Mouse (Mus musculus): ENCODE results near the gene Abtb1. TPM values are rescaled to one million over a fixed set of nuclear protein-coding genes. Genes with fewer than 3 reads are reported as not detected.

Gene Abtb1
- polyA plus RNA-seq, 1 experiment from 2014 or later = 28.8 TPM

DNA sequence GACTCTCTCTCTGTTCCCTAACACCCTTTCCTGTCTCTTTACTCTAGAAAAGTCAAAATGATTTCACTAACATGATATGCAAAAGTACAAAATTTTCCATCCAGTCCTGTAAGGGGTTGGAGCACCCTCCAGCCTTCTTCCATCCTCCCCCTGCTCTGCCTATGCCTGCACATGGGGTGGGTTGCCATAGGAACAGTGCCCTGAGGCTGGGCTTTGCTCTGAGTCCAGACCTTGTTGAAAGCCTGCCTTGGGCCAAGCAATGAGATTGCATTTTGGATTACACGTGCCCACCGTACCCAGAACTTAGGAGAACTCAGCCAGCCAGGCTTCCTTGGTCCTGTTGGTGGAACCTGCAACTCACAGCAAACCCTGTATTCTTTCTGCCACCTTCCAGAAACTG, 48.5 kb downstream of the Abtb1 start:
- no peaks in the 10 kb centered on the region for H3K27me3 ChIP-seq
- no peak overlapping the region for H3K4me2 ChIP-seq (replicated peaks)
- peaks cover 5% of the 10 kb centered on the region for H3K4me1 ChIP-seq
- H3K9me3 ChIP-seq = no peaks in the 10 kb centered on the region
- WGBS = 19% methylated on average over 2 of the region's 2 CpGs
- no peaks in the 10 kb centered on the region for H3K36me3 ChIP-seq
- ATAC-seq (ENCODE audit: insufficient number of reproducible peaks, insufficient read depth, low FRiP score, low TSS enrichment) = no peak
- no peak overlapping the region for H3K27ac ChIP-seq
- H3K9ac ChIP-seq = no peak overlapping the region
- H3K4me3 ChIP-seq = no peak overlapping the region

DNA sequence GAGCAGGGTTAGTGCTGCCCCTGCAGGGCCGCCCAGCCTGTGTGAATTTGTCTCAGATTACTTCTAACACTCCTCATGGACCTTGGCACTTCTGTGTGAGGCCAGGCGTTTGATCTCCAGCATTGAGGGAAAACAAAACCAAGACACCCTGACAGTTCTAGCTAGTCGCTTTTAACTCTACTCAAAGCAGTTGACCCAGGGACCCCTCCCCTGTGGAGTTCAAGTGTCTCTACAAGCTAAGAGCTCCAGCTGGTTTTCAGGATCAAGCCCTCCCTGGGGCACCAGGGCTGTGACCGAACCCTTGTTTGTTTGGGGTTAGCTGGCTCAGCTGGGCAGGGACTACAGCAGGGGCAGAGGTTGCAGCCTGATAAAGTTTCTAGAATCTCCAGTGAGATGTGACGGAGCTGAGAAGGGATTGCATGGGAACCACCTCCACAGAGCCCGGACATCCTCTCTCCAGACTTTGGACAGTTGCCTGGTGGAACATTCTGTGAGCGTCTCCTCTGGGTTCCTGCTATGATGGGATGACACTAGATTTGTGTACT, 49.6 kb downstream of the Abtb1 start:
- WGBS = 34% methylated on average over 7 of the region's 7 CpGs

DNA sequence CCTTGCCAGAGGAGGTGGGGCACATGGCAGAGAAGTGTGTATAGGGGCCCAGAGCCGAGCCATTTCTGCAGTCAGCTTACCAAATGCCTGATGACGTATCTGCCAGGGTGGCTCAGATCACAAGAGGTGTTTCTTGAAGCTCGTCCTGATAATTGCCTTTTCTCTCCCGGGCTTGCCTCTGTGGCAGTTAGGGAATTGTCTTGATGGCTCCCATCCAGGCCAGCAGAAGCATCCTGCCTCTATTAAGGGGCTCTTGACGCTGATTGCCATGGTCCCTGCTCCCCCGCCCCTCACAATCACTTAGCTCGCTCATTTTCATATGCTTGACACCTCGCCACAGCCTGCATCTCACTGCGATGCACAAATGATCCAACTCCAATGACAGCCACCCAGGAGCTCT, 50.5 kb downstream of the Abtb1 start:
- Histone ChIP-seq H3K9ac (no peak overlapping the region), H3K4me3 (no peak overlapping the region), H3K27me3 (no peaks in the 10 kb centered on the region), H3K4me2 (replicated peaks) (no peak overlapping the region), H3K9me3 (no peaks in the 10 kb centered on the region), H3K36me3 (no peaks in the 10 kb centered on the region), H3K27ac (no peak overlapping the region), H3K4me1 (peaks cover 11% of the 10 kb centered on the region)
- 54% methylated on average over 9 of the region's 9 CpGs for WGBS
- ATAC-seq (ENCODE audit: insufficient number of reproducible peaks, insufficient read depth, low FRiP score, low TSS enrichment) = no peak

More for the DNA sequence above, 49.6 kb downstream of the Abtb1 start:
- Histone ChIP-seq H3K27me3 (no peaks in the 10 kb centered on the region), H3K4me1 (peaks cover 9% of the 10 kb centered on the region), H3K4me3 (no peak overlapping the region), H3K36me3 (no peaks in the 10 kb centered on the region), H3K9ac (no peak overlapping the region), H3K27ac (no peak overlapping the region), H3K9me3 (no peaks in the 10 kb centered on the region), H3K4me2 (replicated peaks) (no peak overlapping the region)
- no peak for ATAC-seq (ENCODE audit: insufficient number of reproducible peaks, insufficient read depth, low FRiP score, low TSS enrichment)

DNA sequence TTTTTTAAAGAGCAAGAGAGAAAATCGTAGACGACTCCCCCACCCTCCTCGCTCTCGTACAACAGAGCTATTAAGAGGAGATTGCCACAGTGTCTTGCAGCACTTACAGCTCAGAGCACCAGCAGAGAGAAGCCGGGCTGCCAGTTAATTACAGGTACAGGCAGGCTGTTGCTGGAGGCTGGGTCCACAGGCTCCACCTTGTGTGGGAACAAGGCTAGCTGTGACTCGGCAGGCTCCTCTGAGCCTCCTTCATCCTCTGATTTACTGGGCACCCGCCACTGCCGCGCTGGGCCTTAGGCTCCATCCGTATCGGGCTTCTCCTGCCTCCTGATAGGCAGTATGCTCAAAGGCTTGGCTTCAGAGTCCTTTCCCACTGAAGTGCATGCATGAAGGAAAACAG, 53.6 kb downstream of the Abtb1 start:
- Histone ChIP-seq H3K4me1 (peaks cover 32% of the 10 kb centered on the region), H3K9me3 (no peaks in the 10 kb centered on the region), H3K9ac (no peak overlapping the region), H3K27ac (no peak overlapping the region), H3K4me2 (replicated peaks) (no peak overlapping the region), H3K36me3 (no peaks in the 10 kb centered on the region), H3K27me3 (no peaks in the 10 kb centered on the region), H3K4me3 (no peak overlapping the region)
- no peak for ATAC-seq (ENCODE audit: insufficient number of reproducible peaks, insufficient read depth, low FRiP score, low TSS enrichment)
- WGBS = 60% methylated on average over 11 of the region's 11 CpGs

DNA sequence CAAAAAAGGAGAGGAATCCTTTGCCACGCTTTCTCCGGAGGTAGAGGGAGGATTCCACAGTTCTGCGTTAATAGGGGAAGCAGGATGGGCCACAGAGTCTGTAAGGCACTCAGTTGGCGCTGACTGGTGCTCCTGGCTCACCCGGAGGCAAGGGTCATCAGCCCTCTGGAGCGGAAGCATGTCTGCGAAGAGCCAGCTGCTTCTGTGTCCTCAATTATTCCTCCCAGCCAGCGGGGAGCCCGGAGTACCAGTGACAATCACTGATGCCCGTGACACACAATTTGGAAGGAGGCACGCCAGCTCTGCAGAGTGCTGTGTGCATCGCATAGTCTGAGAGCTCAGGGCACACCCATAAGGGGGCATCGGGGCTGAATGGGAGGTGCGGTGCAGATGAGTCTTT, 54.3 kb downstream of the Abtb1 start:
- H3K4me2 ChIP-seq (replicated peaks) = no peak overlapping the region
- H3K4me1 ChIP-seq = peaks cover 32% of the 10 kb centered on the region
- no peaks in the 10 kb centered on the region for H3K27me3 ChIP-seq
- no peaks in the 10 kb centered on the region for H3K36me3 ChIP-seq
- H3K27ac ChIP-seq = no peak overlapping the region
- no peak overlapping the region for H3K9ac ChIP-seq
- no peak for ATAC-seq (ENCODE audit: insufficient number of reproducible peaks, insufficient read depth, low FRiP score, low TSS enrichment)
- H3K4me3 ChIP-seq = no peak overlapping the region
- 62% methylated on average over 14 of the region's 14 CpGs for WGBS
- H3K9me3 ChIP-seq = no peaks in the 10 kb centered on the region

DNA sequence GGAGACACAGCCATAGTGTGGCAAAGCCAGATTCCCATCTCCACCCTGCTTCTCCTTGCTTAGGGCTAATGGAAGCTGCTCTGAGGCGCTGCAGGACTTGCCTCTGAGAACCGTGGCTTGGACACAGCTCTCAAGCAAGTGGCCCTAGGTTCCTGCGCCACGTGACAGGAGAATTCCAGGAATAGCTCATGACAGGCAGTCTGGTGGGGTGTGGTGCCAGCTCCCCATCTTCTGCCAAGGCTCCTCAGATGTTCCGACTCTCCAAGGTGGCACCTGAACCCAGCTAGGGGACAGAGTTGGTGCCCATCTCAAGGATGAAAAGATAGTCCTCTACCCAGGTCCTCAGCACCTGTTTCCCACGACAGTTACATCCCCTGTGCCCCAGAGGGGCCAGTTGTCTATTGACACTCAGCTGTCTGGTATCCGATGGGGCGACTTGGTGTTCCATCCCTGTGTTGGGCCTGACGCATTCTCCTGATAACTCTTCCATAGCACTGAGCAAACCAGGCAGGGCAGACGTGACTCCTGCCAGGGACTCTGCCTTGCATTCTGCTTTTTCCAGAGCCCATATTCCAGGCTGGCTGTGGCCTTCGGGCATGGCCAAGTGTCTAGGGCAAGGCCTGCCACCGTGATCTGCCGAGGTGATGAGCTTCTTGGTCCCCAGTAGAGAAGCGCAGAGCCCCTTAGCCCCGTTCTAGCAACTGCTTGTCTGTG, 54.9 kb downstream of the Abtb1 start:
- no peaks in the 10 kb centered on the region for H3K36me3 ChIP-seq
- no peak overlapping the region for H3K4me3 ChIP-seq
- 80% methylated on average over 15 of the region's 15 CpGs for WGBS
- H3K27me3 ChIP-seq = 0 out of 2 replicates have a peak, but pooled peaks cover 2% of the 10 kb centered on the region
- no peak overlapping the region for H3K9ac ChIP-seq
- no peaks in the 10 kb centered on the region for H3K9me3 ChIP-seq
- peaks cover 28% of the 10 kb centered on the region for H3K4me1 ChIP-seq
- H3K4me2 ChIP-seq (replicated peaks) = no peak overlapping the region
- H3K27ac ChIP-seq = no peak overlapping the region
- no peak for ATAC-seq (ENCODE audit: insufficient number of reproducible peaks, insufficient read depth, low FRiP score, low TSS enrichment)

Other genes starting within 250 kb of the Abtb1 start
- gene Kbtbd12, start 204.0 kb downstream of the Abtb1 start, polyA plus RNA-seq (2016; fragmentation: Nextera tagmentation; extraction: Ambion mirVana) = 0.36 TPM in 1 of 2 replicates, not detected in the other
- gene Mgll, start 117.6 kb downstream of the Abtb1 start, polyA plus RNA-seq (2016; fragmentation: Nextera tagmentation; extraction: Ambion mirVana) = 8.0 and 8.4 TPM in 2 replicates
- gene Podxl2, start 33.1 kb upstream of the Abtb1 start, polyA plus RNA-seq (2016; fragmentation: Nextera tagmentation; extraction: Ambion mirVana) = 138 and 153 TPM in 2 replicates
- 169 and 171 TPM in 2 replicates for gene Mcm2, start 56.8 kb upstream of the Abtb1 start, polyA plus RNA-seq (2016; fragmentation: Nextera tagmentation; extraction: Ambion mirVana)
- gene Tpra1, start 60.3 kb upstream of the Abtb1 start, polyA plus RNA-seq (2016; fragmentation: Nextera tagmentation; extraction: Ambion mirVana) = 86.3 and 90.6 TPM in 2 replicates